Comparison of ENCODE assay signal across 12 mouse cellular contexts in genomic region chr9:113248703-113249274, GRCm38 (mm10).
DNase-seq lines count a peak whose midpoint lies in the region; ATAC-seq lines count a peak whose summit lies in the region.
"Had no signal": no experiment of that assay in that cellular context is flagged by ENCODE, and none has a peak within 500 bp of the region (broad histone marks: within the 10 kb centered on the region; RNA-seq: fewer than 3 reads in every experiment).

No protein-coding gene starts in this region.

- no peaks in the 10 kb centered on the region for H3K9me3 ChIP-seq in hindbrain, embryonic 12.5 days (replicated peaks)
- H3K9me3 ChIP-seq in midbrain, embryonic 12.5 days: no peaks in the 10 kb centered on the region

- H3K27me3 ChIP-seq in hindbrain, embryonic 12.5 days: no peaks in the 10 kb centered on the region
- H3K27me3 ChIP-seq in midbrain, embryonic 12.5 days: no peaks in the 10 kb centered on the region

- no peak overlapping the region for H3K4me2 ChIP-seq in hindbrain, embryonic 12.5 days (replicated peaks)
- no peak overlapping the region for H3K4me2 ChIP-seq in midbrain, embryonic 12.5 days (replicated peaks)
- H3K4me2 ChIP-seq: lung, embryonic 14.5 days had no signal

- H3K4me3 ChIP-seq in hindbrain, embryonic 12.5 days: no peak overlapping the region
- H3K4me3 ChIP-seq in midbrain, embryonic 12.5 days: no peak overlapping the region

- peak; percentile 75; the same call in 1 of the 2 replicates for ATAC-seq in hindbrain, embryonic 12.5 days (ENCODE audit: low FRiP score)
- peak; percentile 44; the same call in 1 of the 2 replicates for ATAC-seq in midbrain, embryonic 12.5 days (ENCODE audit: low FRiP score, low read depth)
- ATAC-seq in monocyte, adult 5-6 weeks (replicated peaks; ENCODE audit: insufficient number of reproducible peaks, low FRiP score, low TSS enrichment, poor library complexity, severe bottlenecking): no peak
- ATAC-seq: CD4-positive, CD25-positive, alpha-beta regulatory T cell, adult 4 months had no signal

- H3K4me1 ChIP-seq in hindbrain, embryonic 12.5 days: no peaks in the 10 kb centered on the region
- H3K4me1 ChIP-seq in midbrain, embryonic 12.5 days: no peaks in the 10 kb centered on the region

- H3K9ac ChIP-seq in hindbrain, embryonic 12.5 days: no peak overlapping the region
- no peak overlapping the region for H3K9ac ChIP-seq in midbrain, embryonic 12.5 days (replicated peaks)
- H3K9ac ChIP-seq: lung, embryonic 14.5 days had no signal

- peak; percentile 35 to 47 for DNase-seq in layer of hippocampus, adult 8-10 months (ENCODE audit: low spot score in 2 of 2)
- no peak for DNase-seq in layer of hippocampus, postnatal 10 days (ENCODE audit: low spot score in 2 of 2)
- peak; percentile 70 to 85 for DNase-seq in right cerebral cortex, postnatal 36 days (ENCODE audit: low spot score in 2 of 2)
- no peak for DNase-seq in lung, postnatal 25 days (ENCODE audit: low spot score)
- DNase-seq in spleen, postnatal 14 days (ENCODE audit: low spot score in 2 of 2): no peak
- DNase-seq: cerebellum, adult 9-11 months; kidney, adult 18-20 months had no signal

- no peaks in the 10 kb centered on the region for H3K36me3 ChIP-seq in hindbrain, embryonic 12.5 days
- no peaks in the 10 kb centered on the region for H3K36me3 ChIP-seq in midbrain, embryonic 12.5 days

- H3K27ac ChIP-seq in hindbrain, embryonic 12.5 days: no peak overlapping the region
- no peak overlapping the region for H3K27ac ChIP-seq in midbrain, embryonic 12.5 days (replicated peaks)

- 44% methylated on average over 12 of the region's 12 CpGs for WGBS in hindbrain, embryonic 12.5 days
- WGBS in midbrain, embryonic 12.5 days: 55% methylated on average over 12 of the region's 12 CpGs

Comparison
In these comparisons a context has a peak if more than half of its experiments do, and no peak if none do; other contexts are left out.
1. DNase-seq: peak in layer of hippocampus, adult 8-10 months (2 of 2) and right cerebral cortex, postnatal 36 days (2 of 2); none in layer of hippocampus, postnatal 10 days (0 of 2), lung, postnatal 25 days (single experiment) and spleen, postnatal 14 days (0 of 2).